Mouse (Mus musculus): ENCODE results near the gene Dennd2a. TPM values are rescaled to one million over a fixed set of nuclear protein-coding genes. Genes with fewer than 3 reads are reported as not detected.

The Dennd2a gene
- polyA plus RNA-seq, 1 experiment from 2014 or later = 13.3 TPM

DNA sequence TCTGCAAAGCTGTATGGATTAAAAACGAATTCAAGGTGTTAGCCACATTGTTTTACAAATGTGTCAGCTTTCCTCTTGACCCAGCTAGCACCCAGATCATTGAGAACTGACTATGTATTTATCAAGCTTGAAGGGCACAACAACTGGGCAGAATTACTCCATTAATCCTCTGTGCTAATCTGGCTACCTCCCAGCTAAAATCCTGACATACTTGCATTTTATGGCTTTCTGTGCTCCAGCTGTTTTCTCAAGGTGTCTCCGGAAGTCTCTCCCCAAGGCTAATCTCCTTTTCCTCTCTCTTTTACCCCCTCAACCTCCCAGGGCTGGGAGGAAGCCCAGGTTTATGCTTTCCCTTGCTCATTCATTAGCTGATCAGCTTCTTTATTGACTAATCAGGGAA lies 103.1 kb downstream of the Dennd2a start:
- H3K4me1 ChIP-seq (replicated peaks; ENCODE audit: insufficient read depth, low read length) = 0 out of 2 replicates have a peak, but pooled peaks cover 5% of the 10 kb centered on the region
- no peak overlapping the region for H3K27ac ChIP-seq
- no peaks in the 10 kb centered on the region for H3K36me3 ChIP-seq (ENCODE audit: insufficient read depth, low read length)
- TF ChIP-seq CTCF (IDR thresholded peaks at IDR 0.05; ENCODE audit: low read depth) = no peak
- no peaks in the 10 kb centered on the region for H3K9me3 ChIP-seq (replicated peaks; ENCODE audit: low read length)
- DNase-seq (ENCODE audit: low spot score) (no peak), ATAC-seq (replicated peaks; ENCODE audit: low FRiP score, low read depth) (no peak)
- no peak overlapping the region for H3K9ac ChIP-seq (ENCODE audit: low read depth, low read length)
- no peaks in the 10 kb centered on the region for H3K27me3 ChIP-seq (ENCODE audit: insufficient read depth, low read length)
- no peak overlapping the region for H3K4me2 ChIP-seq (ENCODE audit: low read length)
- no peak overlapping the region for H3K4me3 ChIP-seq (replicated peaks; ENCODE audit: low read depth, low read length)
- 35% methylated on average over 2 of the region's 2 CpGs for WGBS

DNA sequence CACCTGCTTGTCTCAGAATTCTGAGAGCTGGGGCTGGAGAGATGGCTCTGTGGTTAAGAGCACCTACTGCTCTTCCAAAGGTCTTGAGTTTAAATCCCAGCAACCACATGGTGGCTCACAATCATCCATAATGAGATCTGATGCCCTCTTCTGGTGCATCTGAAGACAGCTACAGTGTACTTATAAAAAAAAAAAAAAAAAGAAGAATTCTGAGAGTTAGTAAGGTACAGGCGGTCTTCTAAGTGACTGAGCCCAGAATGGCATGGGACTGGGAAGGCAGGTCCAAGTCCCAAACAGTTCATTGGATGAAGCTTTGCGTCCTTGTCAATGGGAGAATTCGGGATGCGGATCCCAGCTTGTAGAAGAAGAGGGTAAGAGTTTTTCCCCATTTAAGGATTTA lies 104.1 kb downstream of the Dennd2a start:
- no peak overlapping the region for H3K27ac ChIP-seq
- peak; percentile 33; the same call in 1 of the 2 replicates for TF ChIP-seq CTCF (IDR thresholded peaks at IDR 0.05; ENCODE audit: low read depth)
- H3K27me3 ChIP-seq (ENCODE audit: insufficient read depth, low read length) = no peaks in the 10 kb centered on the region
- ATAC-seq (replicated peaks; ENCODE audit: low FRiP score, low read depth) = no peak
- no peak overlapping the region for H3K4me3 ChIP-seq (replicated peaks; ENCODE audit: low read depth, low read length)
- no peak for DNase-seq (ENCODE audit: low spot score)
- WGBS = 94% methylated on average over 4 of the region's 4 CpGs
- H3K4me1 ChIP-seq (replicated peaks; ENCODE audit: insufficient read depth, low read length) = 0 out of 2 replicates have a peak, but pooled peaks cover 6% of the 10 kb centered on the region
- H3K36me3 ChIP-seq (ENCODE audit: insufficient read depth, low read length) = no peaks in the 10 kb centered on the region
- H3K9ac ChIP-seq (ENCODE audit: low read depth, low read length) = no peak overlapping the region
- H3K4me2 ChIP-seq (ENCODE audit: low read length) = no peak overlapping the region
- H3K9me3 ChIP-seq (replicated peaks; ENCODE audit: low read length) = no peaks in the 10 kb centered on the region

DNA sequence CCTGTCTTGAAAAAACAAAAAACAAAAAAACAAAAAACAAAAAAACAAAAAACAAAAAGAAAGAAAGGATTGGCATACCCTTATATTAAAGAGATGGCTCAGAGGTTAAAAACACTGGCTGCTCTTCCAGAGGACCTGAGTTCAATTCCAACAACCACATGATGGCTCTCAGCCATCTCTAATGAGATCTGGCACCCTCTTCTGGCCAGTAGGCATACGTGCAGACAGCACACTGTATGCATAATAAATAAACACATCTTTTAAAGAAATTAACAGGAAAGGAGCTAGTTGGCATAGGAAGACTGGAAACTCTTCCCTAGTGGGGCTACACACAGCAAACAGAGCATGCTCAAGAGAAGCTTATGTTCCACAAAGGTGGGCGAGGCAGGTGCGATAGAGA lies 106.6 kb downstream of the Dennd2a start:
- Histone ChIP-seq H3K4me2 (ENCODE audit: low read length) (no peak overlapping the region), H3K9ac (ENCODE audit: low read depth, low read length) (no peak overlapping the region), H3K4me1 (replicated peaks; ENCODE audit: insufficient read depth, low read length) (0 out of 2 replicates have a peak, but pooled peaks cover 6% of the 10 kb centered on the region), H3K36me3 (ENCODE audit: insufficient read depth, low read length) (no peaks in the 10 kb centered on the region), H3K27me3 (ENCODE audit: insufficient read depth, low read length) (no peaks in the 10 kb centered on the region), H3K9me3 (replicated peaks; ENCODE audit: low read length) (no peaks in the 10 kb centered on the region), H3K27ac (no peak overlapping the region), H3K4me3 (replicated peaks; ENCODE audit: low read depth, low read length) (no peak overlapping the region)
- 77% methylated on average over 3 of the region's 3 CpGs for WGBS
- TF ChIP-seq CTCF (IDR thresholded peaks at IDR 0.05; ENCODE audit: low read depth) = peak; percentile 54; the same call in 1 of the 2 replicates
- DNase-seq (ENCODE audit: low spot score) (no peak), ATAC-seq (replicated peaks; ENCODE audit: low FRiP score, low read depth) (no peak)

DNA sequence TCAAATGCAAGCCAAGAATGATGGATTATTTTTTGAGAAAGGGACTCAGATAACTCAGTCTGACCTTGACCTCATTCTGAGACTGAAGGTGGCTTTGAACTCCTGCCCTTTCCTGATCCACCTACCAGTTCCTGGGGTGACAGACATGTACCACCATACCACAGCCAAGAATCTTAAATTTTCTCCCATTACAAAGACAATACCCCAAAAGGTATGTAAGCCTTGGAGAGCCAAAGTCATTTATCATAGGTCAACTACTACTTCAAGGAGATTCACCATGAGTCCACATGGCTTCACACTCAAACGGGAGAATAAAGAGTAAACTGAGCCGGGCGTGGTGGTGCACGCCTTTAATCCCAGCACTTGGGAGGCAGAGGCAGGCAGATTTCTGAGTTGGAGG lies 107.1 kb downstream of the Dennd2a start:
- 87% methylated on average over 4 of the region's 4 CpGs for WGBS
- no peak for ATAC-seq (replicated peaks; ENCODE audit: low FRiP score, low read depth)
- TF ChIP-seq CTCF (IDR thresholded peaks at IDR 0.05; ENCODE audit: low read depth) = no peak
- no peaks in the 10 kb centered on the region for H3K36me3 ChIP-seq (ENCODE audit: insufficient read depth, low read length)
- H3K9ac ChIP-seq (ENCODE audit: low read depth, low read length) = no peak overlapping the region
- H3K9me3 ChIP-seq (replicated peaks; ENCODE audit: low read length) = no peaks in the 10 kb centered on the region
- H3K4me2 ChIP-seq (ENCODE audit: low read length) = no peak overlapping the region
- DNase-seq (ENCODE audit: low spot score) = no peak
- no peak overlapping the region for H3K27ac ChIP-seq
- no peak overlapping the region for H3K4me3 ChIP-seq (replicated peaks; ENCODE audit: low read depth, low read length)
- H3K27me3 ChIP-seq (ENCODE audit: insufficient read depth, low read length) = no peaks in the 10 kb centered on the region
- 0 out of 2 replicates have a peak, but pooled peaks cover 6% of the 10 kb centered on the region for H3K4me1 ChIP-seq (replicated peaks; ENCODE audit: insufficient read depth, low read length)

DNA sequence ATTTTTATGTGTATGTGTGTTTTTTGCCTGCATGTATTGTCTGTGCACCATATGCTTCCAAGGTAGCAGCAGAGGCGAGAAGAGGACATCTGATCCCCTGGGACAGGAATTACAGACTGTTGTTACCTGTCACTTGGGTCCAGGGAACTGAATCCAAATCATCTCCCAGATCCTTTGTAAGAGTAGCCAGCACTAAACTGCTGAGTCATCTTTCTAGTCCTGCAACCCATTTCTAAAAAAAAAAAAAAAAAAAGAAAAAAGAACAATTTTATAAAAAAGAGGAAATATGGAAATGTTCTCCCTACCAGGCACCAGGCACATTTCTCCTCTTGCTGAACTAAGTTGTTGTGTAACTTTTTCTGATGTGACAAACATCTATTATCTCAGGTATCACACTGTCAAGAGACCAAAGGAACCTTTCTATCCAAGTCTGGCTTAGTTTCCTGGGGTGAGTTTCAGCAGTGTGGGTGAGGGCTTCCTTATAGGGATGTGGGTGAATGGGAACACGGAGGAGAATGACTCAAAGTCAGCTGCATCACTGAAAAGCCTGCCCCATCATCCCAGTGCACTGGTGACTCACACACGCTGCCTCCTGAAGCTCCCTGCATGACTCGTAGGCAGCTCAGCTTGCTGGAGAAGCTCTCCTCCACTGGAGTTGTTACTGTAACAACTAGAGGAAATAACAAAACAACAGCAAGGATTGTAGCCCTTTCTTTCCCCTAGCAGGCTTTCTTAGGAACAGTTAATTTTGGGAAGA lies 110.1 kb downstream of the Dennd2a start:
- 44% methylated on average over 4 of the region's 4 CpGs for WGBS
- 0 out of 2 replicates have a peak, but pooled peaks cover 3% of the 10 kb centered on the region for H3K4me1 ChIP-seq (replicated peaks; ENCODE audit: insufficient read depth, low read length)
- no peaks in the 10 kb centered on the region for H3K9me3 ChIP-seq (replicated peaks; ENCODE audit: low read length)
- ATAC-seq (replicated peaks; ENCODE audit: low FRiP score, low read depth) (no peak), DNase-seq (ENCODE audit: low spot score) (no peak)
- H3K36me3 ChIP-seq (ENCODE audit: insufficient read depth, low read length) = no peaks in the 10 kb centered on the region
- H3K4me2 ChIP-seq (ENCODE audit: low read length) = no peak overlapping the region
- no peaks in the 10 kb centered on the region for H3K27me3 ChIP-seq (ENCODE audit: insufficient read depth, low read length)
- H3K4me3 ChIP-seq (replicated peaks; ENCODE audit: low read depth, low read length) = no peak overlapping the region
- TF ChIP-seq CTCF (IDR thresholded peaks at IDR 0.05; ENCODE audit: low read depth) = no peak
- H3K9ac ChIP-seq (ENCODE audit: low read depth, low read length) = no peak overlapping the region
- no peak overlapping the region for H3K27ac ChIP-seq

DNA sequence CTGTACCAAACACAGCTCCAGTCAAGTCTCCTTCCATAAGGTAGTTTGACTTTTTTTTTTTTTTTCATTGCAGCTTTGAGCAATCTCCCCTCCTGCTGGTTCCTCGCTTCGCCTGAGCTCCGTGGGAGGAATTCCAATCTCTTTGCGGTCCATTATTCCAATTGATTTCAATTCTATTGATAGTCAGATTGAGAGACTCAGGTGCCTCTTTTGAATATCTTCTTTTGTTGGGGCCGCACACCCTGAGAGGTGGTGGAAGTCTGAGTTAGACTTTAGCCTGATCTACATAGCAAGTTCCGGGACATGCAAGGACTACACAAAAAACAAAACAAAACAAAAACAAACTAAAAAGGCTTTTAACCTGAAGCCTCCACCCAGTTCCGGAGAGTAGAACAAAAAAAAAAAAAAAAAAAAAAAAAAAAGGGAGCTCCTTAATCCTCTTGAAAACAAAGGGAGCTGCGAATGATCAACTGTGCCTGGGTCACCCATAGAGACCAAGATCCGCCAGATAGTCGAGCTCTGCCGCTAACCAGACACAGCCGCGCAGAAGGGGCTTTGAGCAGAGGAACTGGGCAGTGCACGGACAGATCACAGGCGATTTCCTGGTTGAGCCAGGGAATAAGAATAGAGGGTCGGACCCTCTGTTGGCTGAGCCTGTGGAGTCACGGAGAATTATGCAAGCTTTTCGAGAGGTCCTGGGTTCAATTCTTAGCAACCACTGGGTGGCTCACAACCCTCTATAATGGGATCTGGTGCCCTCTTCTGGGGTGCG lies 111.7 kb downstream of the Dennd2a start:
- Histone ChIP-seq H3K4me1 (replicated peaks; ENCODE audit: insufficient read depth, low read length) (0 out of 2 replicates have a peak, but pooled peaks cover 3% of the 10 kb centered on the region), H3K9me3 (replicated peaks; ENCODE audit: low read length) (no peaks in the 10 kb centered on the region), H3K27ac (no peak overlapping the region), H3K27me3 (ENCODE audit: insufficient read depth, low read length) (no peaks in the 10 kb centered on the region), H3K36me3 (ENCODE audit: insufficient read depth, low read length) (no peaks in the 10 kb centered on the region), H3K4me3 (replicated peaks; ENCODE audit: low read depth, low read length) (no peak overlapping the region), H3K4me2 (ENCODE audit: low read length) (peak overlapping the region; percentile 31; the same call in 1 of the 2 replicates), H3K9ac (ENCODE audit: low read depth, low read length) (no peak overlapping the region)
- TF ChIP-seq CTCF (IDR thresholded peaks at IDR 0.05; ENCODE audit: low read depth) = 0 out of 2 replicates have a peak, but pooled peaks have one; percentile 16
- no peak for DNase-seq (ENCODE audit: low spot score)
- ATAC-seq (replicated peaks; ENCODE audit: low FRiP score, low read depth) = no peak
- WGBS = 37% methylated on average over 19 of the region's 19 CpGs

Data from kidney, postnatal 0 days (tissue).